Mouse (Mus musculus) thymus, postnatal 10 days (tissue): Measurements from ENCODE around the gene Prss16.
A peak's percentile ranks its signal among the peaks of the same experiment; 100 is the strongest.

ENCODE experiments used
- DNase-seq, 2 experiments: peaks; one replicate each; pipeline ENCODE4 v3.0.0; 2021; ENCODE audit warnings: low spot score in 2 of 2

Prss16 gene

GRCm38 (mm10) chr13:22009642-22010041 is at the start of gene Prss16:
Gene Prss16, minus strand, starts transcription at chr13:22009742.
- no peak for DNase-seq

DNA sequence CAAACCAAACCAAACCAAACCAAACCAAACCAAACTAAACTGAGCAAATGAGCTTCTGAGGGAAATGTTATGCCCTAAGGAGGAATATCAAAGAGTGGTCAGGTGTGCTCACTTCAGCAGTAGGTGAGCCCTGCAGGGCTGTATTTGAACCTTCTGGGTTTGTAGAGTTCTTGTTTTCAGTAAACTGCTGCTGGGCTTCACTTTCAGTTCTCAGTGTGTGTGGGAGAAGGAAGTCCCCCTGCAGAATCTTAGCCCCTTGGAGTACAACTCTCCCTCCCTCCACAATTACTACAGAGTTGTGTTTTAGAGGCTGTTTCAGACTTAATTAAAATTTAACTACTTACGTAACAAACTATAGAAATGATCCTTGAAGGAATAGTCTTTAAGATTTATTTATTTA is 44.2 kb upstream of the Prss16 start:
- no peak for DNase-seq

DNA sequence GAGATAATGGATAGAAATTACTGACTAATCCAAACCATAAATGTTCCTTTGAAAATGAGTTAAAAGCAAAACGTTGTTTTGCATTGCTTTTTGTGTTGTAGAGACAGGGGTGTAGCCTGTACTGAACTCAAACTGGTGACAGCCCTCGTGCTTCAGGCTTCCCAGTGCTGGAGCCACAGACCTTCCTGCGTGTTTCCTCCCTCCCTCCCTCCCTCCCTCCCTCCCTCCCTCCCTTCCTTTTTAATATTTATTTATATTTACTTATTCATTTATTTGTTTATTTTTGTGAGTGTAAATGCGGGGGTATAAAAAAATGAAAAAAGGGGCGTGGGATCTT is 41.9 kb upstream of the Prss16 start:
- no peak for DNase-seq

- peak; percentile 90 to 95 for DNase-seq
Observed at GRCm38 (mm10) chr13:22050591-22051522, 41.3 kb upstream of the Prss16 start.

DNA sequence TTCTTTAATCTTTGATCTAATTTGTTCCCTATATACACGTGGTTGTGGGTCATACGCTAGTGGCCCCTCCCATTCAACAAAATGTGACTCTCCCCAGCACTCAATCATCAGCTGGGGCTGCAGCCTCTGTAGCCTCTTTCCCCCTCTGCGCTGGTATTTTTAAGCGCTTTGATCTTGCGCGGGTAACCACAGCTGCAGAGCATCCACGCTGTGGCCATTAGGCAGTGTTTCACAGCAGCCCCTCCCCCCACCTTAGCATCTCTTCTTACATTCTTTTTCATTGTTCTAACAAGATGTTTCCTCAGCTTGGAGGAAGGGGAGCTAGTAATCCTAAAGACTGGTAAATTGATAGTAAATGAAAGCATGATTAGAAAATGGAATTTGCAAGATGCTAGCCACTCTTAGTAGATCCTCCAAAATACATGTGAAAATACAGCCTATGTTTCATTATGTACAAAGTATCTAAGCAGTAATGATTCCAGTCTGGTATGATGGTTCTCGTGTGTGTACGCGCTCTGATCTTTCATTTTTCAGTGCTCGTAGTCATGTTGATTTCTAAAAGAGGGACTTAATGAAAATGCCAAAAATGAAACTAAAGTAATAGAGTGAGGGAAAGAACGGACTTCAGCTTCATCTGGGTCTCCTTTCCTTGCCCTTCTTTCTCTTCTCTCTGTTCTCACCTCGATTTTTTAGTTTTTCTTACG is 40.3 kb upstream of the Prss16 start:
- DNase-seq = peak; percentile 59 to 65

- no peak for DNase-seq
Observed at GRCm38 (mm10) chr13:22049041-22049440, 39.5 kb upstream of the Prss16 start.

GRCm38 (mm10) chr13:22045311-22045710 is 35.8 kb upstream of the Prss16 start:
- no peak for DNase-seq

DNA sequence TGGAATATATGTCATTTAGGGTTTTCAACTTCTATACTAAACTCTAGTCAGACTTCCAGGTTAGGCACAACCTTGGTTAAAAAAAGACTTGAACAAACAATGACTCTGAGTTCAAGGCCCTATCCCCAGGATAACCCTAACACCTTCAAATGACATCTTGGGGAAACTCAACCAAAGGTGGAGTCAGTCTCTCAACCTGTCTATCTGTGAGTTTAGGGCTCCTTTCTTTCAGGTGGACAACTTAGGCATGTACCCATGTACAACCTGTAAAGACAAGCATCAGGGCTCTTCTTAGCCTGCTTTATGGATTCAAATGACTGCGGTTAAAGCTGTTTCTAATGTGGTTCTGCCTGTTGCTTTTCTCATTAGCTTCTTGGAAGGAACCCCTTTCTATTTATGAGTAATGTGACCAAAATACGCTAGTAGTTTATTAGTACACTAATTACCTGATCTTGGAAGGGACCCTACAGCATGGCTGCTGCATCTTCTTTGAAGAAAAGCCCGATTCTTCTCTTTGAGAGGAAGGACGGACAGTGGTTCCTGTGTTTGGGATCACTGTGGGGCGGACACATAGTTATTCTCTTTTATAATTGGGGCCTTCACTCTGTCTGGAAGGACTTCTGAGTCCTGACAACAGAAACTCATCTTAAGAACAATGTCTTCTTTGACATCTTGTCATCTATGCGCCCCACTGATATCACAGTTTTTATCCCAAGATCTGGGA is 35.1 kb upstream of the Prss16 start:
- no peak for DNase-seq

DNA sequence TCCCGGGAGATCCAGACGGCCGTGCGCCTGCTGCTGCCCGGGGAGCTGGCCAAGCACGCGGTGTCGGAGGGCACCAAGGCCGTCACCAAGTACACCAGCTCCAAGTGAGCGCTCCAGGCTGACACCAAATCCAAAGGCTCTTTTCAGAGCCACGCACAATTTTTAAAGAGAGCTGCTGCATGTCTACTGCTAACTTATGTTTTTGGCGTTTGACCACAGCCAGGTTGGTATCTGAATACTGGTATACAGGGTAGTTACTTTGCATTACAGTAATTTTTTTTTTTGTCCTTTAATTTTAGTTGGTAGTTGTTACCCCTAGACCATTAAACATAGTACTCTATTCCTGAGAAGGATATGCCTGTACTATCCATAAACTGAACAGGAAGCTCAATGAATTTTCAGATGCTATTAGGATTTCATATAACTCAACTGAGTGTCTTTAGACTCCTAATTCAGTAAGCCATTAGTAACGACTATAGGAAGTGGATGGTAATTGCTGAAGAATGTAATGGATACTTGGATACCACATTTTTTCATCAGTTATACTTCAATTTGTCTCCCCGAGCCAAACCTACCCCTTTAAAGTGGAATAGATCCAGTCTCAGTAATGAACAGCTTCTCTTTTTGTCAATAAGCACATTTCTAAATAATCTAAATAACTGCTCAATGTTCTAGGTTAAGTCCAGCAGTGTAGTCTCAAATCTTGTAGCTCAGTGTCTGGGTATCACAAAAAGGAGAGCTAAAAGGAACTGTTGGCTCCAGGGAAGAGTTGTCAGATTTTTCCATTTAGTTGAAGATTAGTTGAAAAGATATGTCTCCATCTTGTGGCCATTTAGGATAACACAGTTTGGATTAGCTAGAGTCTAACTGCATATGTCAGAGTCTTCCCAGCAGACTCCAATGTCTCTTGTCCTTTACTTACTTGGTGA is 34.2 kb upstream of the Prss16 start:
- peak in 1 of 2 experiments; percentile 58 for DNase-seq

GRCm38 (mm10) chr13:22042568-22043502 is 33.3 kb upstream of the Prss16 start, which contains the start of the genes Hist1h2ag and Hist1h2bj:
Gene Hist1h2ag, minus strand, starts transcription at chr13:22042944.
Gene Hist1h2bj, plus strand, starts transcription at chr13:22043214.
- DNase-seq = peak; percentile 87 to 88

DNA sequence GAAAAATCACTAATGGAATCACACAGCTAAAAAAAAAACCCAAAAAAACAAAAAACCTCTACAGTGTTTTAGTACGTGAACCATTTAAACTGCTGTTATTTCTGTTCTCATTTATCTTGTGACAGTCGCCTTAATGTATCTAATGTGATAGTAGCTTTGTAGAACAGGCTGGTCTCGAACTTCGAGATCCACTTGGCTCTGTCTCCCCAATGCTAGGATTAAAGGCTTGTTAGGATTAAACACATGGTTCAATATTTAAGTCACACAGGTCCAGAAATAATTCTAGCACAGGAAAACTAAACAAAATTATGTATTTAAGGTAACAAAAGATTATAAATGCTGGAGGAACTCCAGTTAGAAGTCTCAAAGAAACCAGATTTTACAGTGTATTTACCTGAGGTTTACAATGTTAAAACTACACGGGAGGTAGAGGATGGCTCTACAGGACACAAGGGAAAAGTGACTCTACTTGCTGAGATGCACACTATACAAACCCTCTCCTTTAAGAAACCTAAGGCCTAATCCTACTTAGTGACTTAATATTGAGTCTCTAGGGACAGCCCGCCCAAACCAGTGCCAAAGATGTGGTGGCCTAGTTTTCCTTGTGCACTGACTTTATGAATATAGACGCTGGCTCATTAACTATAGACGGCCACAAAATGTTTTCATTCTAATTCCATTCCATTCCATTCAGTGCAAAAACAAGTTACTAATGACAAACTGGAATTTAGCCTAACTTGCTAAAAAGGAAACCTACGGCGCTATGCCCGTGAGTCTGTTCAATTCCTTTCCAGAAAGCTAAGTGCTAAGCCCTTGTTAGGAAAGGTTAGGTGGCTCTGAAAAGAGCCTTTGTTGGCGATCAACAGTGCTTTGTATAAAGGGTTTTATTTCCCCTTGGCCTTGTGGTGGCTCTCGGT is 32.4 kb upstream of the Prss16 start:
- no peak for DNase-seq

- DNase-seq = peak; percentile 96 to 99
Observed at GRCm38 (mm10) chr13:22041142-22041536, 31.6 kb upstream of the Prss16 start, which contains the start of gene Hist1h4i. Gene Hist1h4i, minus strand, starts transcription at chr13:22041362.

DNA sequence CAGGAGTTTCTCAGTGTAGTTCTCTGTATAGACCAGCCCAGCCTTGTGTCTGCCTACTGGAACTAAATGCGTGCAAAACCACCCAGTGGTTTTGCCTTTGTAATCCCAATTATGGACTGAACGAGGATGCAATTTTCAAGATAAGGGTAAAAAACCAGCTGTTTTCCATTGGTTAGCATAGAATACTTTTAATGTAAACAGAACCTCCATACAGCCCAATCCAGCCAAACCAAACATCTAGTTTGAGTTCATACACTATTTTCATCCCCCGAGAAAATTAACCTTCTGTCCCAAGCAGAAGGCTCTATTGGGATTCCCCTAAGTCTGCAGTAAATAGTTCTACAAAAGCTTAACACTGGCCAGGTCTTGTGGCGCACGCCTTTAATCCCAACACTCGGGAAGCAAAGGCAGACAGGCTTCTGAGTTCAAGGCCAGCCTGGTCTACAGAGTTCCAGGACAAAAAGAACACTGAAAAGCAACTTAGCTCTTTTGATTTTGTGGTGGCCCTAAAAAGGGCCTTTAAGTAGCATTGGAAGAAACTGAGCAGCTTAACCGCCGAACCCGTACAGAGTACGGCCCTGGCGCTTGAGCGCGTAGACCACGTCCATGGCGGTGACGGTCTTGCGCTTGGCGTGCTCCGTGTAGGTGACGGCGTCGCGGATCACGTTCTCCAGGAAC is 31.1 kb upstream of the Prss16 start:
- no peak for DNase-seq

DNA sequence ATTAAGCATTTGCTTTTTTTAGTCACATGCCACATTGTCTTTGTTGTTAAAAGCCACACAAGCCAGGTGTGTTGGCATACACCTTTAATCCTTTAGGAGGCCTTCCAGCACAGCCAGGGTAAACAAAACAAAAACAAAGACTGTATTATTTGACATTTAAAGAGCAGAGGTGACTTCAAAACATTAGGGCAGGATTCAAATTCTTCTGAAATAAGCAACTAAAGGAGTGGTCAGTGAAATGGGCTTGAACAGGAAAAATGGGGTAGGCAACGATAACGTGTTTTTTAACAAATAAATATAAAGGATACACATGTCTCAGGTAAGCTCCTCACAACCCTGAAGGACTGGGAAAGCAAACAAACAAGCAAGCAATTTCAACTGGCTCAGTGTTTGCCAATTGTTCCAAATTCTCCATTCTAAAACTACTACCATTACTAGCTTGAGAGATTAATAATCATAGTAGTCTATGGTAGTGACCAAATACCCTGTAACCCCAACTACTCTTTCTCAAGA is 30.5 kb upstream of the Prss16 start:
- no peak for DNase-seq

GRCm38 (mm10) chr13:22039364-22039763 is 29.8 kb upstream of the Prss16 start:
- DNase-seq = no peak

DNA sequence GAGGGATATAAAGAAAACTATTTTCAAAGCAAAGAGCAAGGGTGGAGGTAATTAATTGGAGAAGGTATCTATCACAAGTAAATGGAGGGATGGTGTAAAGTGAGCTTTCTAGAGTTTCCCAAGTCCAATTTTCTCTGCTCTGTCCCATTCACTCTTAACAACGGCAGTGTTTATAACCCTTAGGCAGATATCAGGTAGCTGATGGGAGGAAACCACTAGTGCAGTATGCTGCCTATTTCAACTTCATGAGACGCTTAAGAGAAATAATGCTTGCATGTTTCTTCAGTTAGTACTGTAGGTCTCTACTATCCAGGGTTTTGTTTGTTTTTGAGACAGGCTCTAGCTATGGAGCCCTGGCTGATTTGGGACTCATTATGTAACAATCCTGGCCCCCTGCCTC is 27.9 kb upstream of the Prss16 start:
- no peak for DNase-seq

DNA sequence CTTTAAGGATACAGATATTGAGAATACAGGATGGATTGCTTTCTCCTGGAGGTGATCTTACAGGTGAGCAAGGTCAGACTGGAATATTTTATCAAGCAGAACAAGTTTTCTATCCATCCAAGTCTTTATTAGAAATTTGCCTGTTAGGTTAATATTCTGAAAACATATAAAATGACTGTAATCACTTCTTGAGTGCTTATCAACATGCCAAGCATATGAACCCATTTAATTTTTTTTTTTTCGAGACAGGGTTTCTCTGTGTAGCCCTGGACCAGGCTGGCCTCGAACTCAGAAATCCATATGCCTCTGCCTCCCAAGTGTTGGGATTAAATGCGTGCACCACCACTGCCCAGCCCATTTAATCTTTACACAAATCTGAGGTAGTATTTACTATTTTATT is 27.4 kb upstream of the Prss16 start:
- no peak for DNase-seq
